Mouse (Mus musculus): ENCODE data around the gene Tgm7. TPM values are rescaled to one million over a fixed set of nuclear protein-coding genes. Genes with fewer than 3 reads are reported as not detected.
A peak's percentile ranks its signal among the peaks of the same experiment; 100 is the strongest.

Tgm7 gene
- total and polyA plus RNA-seq, 3 experiments, result not detected

DNA sequence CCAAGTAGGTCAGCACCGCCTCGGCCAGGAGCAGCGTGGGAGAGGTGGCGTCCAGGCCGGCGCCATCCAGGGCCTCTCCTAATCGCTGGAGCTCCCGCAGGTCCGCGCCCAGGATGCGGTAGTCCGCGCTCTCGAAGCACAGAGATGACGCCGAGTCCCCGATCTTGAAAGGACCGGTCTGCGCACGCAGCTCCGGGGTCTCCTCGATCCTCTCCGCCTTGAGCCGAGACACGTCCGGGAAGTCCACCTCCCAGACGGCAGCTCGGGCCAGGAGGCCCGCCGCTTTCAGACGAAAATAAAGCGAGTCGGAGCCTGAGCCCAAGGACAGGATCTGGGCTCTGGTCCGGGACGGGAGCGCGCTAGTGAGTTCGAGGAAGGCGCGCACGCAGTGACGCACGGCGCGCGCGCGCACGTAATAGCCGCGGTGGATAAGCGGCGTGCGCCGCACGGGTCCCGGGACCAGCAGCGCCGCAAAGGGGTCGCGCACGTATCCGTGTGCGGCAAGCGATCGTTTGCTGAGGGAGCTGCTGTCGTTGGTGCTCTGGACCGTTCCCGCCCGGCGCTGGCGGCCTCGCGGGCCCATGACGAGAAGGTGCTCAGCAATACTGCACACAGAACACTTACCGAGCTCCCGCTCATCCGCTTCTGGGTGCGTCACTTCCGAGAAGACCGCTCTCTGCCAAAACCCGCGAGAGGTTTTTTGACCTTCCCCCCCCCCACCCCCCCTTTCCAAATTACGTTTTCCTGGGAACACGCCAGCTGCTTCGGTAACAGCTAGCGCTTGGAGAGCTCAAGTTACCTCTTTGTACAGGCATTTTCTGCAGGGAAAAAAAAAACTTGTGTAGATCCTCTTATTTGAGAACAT lies 30.7 kb upstream of the Tgm7 start, which contains the start of the genes Adal and Lcmt2 (continued):
- no peak for TF ChIP-seq CHD1 (IDR thresholded peaks at IDR 0.05; ENCODE audit: low read depth, low read length)
- peak; percentile 73 for TF ChIP-seq NRF1 (IDR thresholded peaks at IDR 0.05; ENCODE audit: low read depth, low read length)
- TF ChIP-seq USF1 (IDR thresholded peaks at IDR 0.05; ENCODE audit: low read depth, low read length), result no peak
- TF ChIP-seq ETS1 (conservative IDR thresholded peaks at IDR 0.05; ENCODE audit: low read depth, low read length), result no peak
- TF ChIP-seq KAT2A (IDR thresholded peaks at IDR 0.05; ENCODE audit: insufficient replicate concordance, low read length), result no peak
- TF ChIP-seq TCF12 (IDR thresholded peaks at IDR 0.05; ENCODE audit: low read depth, low read length), result 0 out of 2 replicates have a peak, but pooled peaks have one; percentile 53
- TF ChIP-seq CTCF (conservative IDR thresholded peaks at IDR 0.05 in 1 of 2, IDR thresholded peaks at IDR 0.05 in 1 of 2; ENCODE audit: low read depth in 2 of 2, low read length in 2 of 2), result no peak
- peak; percentile 95 for TF ChIP-seq CHD2 (IDR thresholded peaks at IDR 0.05; ENCODE audit: low read length)
- no peak for TF ChIP-seq RAD21 (IDR thresholded peaks at IDR 0.05; ENCODE audit: low read depth, low read length)
- no peak for TF ChIP-seq PAX5 (IDR thresholded peaks at IDR 0.05; ENCODE audit: low read length)
- TF ChIP-seq NELFE (IDR thresholded peaks at IDR 0.05; ENCODE audit: low read depth, low read length), result peak; percentile 96
- TF ChIP-seq JUND (conservative IDR thresholded peaks at IDR 0.05; ENCODE audit: low read depth, low read length), result no peak

DNA sequence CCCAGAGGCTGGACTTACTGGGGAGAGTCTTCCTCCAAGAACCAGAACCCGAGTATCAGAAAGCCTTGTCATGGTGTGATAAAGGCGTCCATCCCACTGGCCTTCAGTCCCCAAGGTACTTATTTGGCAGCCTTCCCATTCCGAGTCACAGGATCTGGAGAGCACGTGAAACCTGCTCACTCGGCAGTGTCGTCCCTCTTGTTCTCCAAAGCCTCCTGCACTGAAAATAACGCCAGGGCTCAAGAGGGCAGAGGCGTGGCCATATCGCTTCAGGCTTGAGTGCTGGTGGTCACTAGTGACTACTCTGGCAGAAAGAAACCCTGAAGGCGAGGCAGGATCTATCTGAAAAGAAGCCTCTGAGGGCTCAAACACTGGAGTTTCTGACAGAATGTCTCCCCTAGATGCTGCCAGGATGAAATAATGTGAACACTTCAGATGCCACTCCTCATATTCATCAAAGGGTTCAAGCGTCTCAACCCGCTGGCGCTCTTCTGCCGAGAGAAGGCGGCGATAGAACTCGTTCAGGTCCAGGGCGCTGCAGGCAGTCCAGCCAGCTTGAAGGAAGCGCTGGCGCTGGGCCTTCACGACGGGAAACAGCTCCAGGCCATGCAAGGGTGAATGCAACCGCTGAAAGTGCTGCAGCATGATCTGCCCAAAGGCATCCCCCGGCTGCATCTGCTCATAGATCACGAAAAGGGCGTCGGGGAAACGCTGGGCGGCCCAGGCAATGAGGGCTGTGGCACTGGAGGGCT lies 29.8 kb upstream of the Tgm7 start:
- Histone ChIP-seq H3K27me3 (replicated peaks) (no peaks in the 10 kb centered on the region), H3K4me3 (replicated peaks in 1 of 3; ENCODE audit: low read depth in 2 of 3, low read length in 2 of 3, poor library complexity in 1 of 3) (peak overlapping the region; percentile 61 to 80 (median 80)), H3K36me3 (replicated peaks in 1 of 2; ENCODE audit: control insufficient read depth in 1 of 2, insufficient read depth in 1 of 2, low read length in 1 of 2) (peaks cover 12 to 36% of the 10 kb centered on the region in 2 experiments), H3K9me3 (replicated peaks; ENCODE audit: low read length) (no peaks in the 10 kb centered on the region), H3K9ac (ENCODE audit: insufficient read depth, low read depth) (peak overlapping the region; percentile 88), H3K79me2 (replicated peaks; ENCODE audit: control insufficient read depth, extremely low read depth, insufficient read depth, poor library complexity, severe bottlenecking) (peaks cover 33% of the 10 kb centered on the region), H3K4me2 (ENCODE audit: insufficient read depth, low read depth, poor library complexity, severe bottlenecking) (peak overlapping the region; percentile 94), H3K4me1 (ENCODE audit: control insufficient read depth in 1 of 2, insufficient read depth in 2 of 2) (peaks cover 4 to 36% of the 10 kb centered on the region in 2 experiments; a peak in 3 of 4 replicates), H3K27ac (ENCODE audit: insufficient read depth, low read depth) (peak overlapping the region; percentile 96)
- DNase-seq (ENCODE audit: extremely low read depth), result peak; percentile 13
- dilution Hi-C loops (cut with MboI; ENCODE audit: extremely low pct_ligation_motif_present, extremely low pct_unique_long_range_greater_than_20kb, low sequenced_read_pairs) (no loop called here), in situ Hi-C loops (cut with MboI; ENCODE audit: low pct_ligation_motif_present, low pct_unique_long_range_greater_than_20kb, low sequenced_read_pairs) (no loop called here)
- TF ChIP-seq MAZ (IDR thresholded peaks at IDR 0.05; ENCODE audit: low read depth, low read length) (no peak), MXI1 (IDR thresholded peaks at IDR 0.05; ENCODE audit: low read depth, low read length) (0 out of 2 replicates have a peak, but pooled peaks have one; percentile 26)

DNA sequence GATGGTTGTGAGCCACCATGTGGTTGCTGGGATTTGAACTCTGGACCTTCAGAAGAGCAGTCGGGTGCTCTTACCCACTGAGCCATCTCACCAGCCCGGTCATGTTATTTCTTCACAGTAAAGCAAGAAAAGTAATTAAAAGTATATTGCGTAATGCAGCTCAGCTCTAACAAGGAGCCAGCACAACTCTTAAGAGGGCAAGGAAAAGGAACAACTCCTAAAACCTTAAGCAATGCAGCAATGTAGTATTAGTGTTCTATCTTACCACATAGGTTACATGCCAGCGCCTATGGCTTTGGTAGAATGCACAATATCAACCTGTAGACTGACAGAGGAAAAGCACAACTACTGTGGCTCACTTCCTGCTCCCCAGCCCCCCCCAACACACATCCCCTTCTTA lies 27.8 kb upstream of the Tgm7 start:
- in situ Hi-C loops (cut with MboI; ENCODE audit: low pct_ligation_motif_present, low pct_unique_long_range_greater_than_20kb, low sequenced_read_pairs), result no loop called here
- no peak for DNase-seq (ENCODE audit: extremely low read depth)
- Histone ChIP-seq H3K79me2 (replicated peaks; ENCODE audit: control insufficient read depth, extremely low read depth, insufficient read depth, poor library complexity, severe bottlenecking) (peaks cover 33% of the 10 kb centered on the region), H3K36me3 (replicated peaks in 1 of 2; ENCODE audit: control insufficient read depth in 1 of 2, insufficient read depth in 1 of 2, low read length in 1 of 2) (peaks cover 4 to 24% of the 10 kb centered on the region in 2 experiments), H3K4me1 (ENCODE audit: control insufficient read depth in 1 of 2, insufficient read depth in 2 of 2) (peaks cover 4 to 31% of the 10 kb centered on the region in 2 experiments; a peak in 3 of 4 replicates), H3K4me3 (replicated peaks in 1 of 3; ENCODE audit: low read depth in 2 of 3, low read length in 2 of 3, poor library complexity in 1 of 3) (no peak overlapping the region), H3K9me3 (replicated peaks; ENCODE audit: low read length) (no peaks in the 10 kb centered on the region), H3K27ac (ENCODE audit: insufficient read depth, low read depth) (no peak overlapping the region), H3K4me2 (ENCODE audit: insufficient read depth, low read depth, poor library complexity, severe bottlenecking) (no peak overlapping the region), H3K27me3 (replicated peaks) (no peaks in the 10 kb centered on the region), H3K9ac (ENCODE audit: insufficient read depth, low read depth) (no peak overlapping the region)
- TF ChIP-seq HCFC1 (IDR thresholded peaks at IDR 0.05; ENCODE audit: low read depth, low read length) (no peak), SIN3A (IDR thresholded peaks at IDR 0.05; ENCODE audit: low read length) (no peak), MYC (IDR thresholded peaks at IDR 0.05; ENCODE audit: low read depth, low read length) (no peak), MXI1 (IDR thresholded peaks at IDR 0.05; ENCODE audit: low read depth, low read length) (no peak), CHD1 (IDR thresholded peaks at IDR 0.05; ENCODE audit: low read depth, low read length) (no peak), USF1 (IDR thresholded peaks at IDR 0.05; ENCODE audit: low read depth, low read length) (no peak), RCOR1 (conservative IDR thresholded peaks at IDR 0.05; ENCODE audit: low read depth, low read length) (no peak), RAD21 (IDR thresholded peaks at IDR 0.05; ENCODE audit: low read depth, low read length) (no peak), TBP (conservative IDR thresholded peaks at IDR 0.05; ENCODE audit: low read depth, low read length) (no peak)
- dilution Hi-C loops (cut with MboI; ENCODE audit: extremely low pct_ligation_motif_present, extremely low pct_unique_long_range_greater_than_20kb, low sequenced_read_pairs), result no loop called here
